Mouse (Mus musculus) MEL (cell line): ENCODE results near the gene Itpripl2. TPM values are rescaled to one million over a fixed set of nuclear protein-coding genes. Genes with fewer than 3 reads are reported as not detected.

ENCODE experiments used
- DNase-seq: peaks from one replicate; pipeline ENCODE4 v3.0.0; 2011; ENCODE audit warnings: low read depth, low spot score
- H3K27ac ChIP-seq: 2 replicates; pipeline ENCODE4 v1.5.1; 2012; ENCODE audit warnings: low read depth, mild to moderate bottlenecking, control low read depth, low read length, moderate library complexity; ENCODE audit not compliant: control insufficient read depth
- H3K27me3 ChIP-seq, 2 experiments: fragments of 150-350 bp in 1 of 2; sonication (generic) in 1 of 2; 2 replicates each; pipeline ENCODE4 v1.6.1; 2012; ENCODE audit warnings: low read length in 2 of 2, mild to moderate bottlenecking in 2 of 2, improper control_type of control experiment in 1 of 2, moderate library complexity in 1 of 2; ENCODE audit not compliant: insufficient read depth in 2 of 2, control insufficient read depth in 1 of 2
- H3K36me3 ChIP-seq, 2 experiments: 2 replicates each; pipeline ENCODE4 v1.6.1; 2012 to 2014; ENCODE audit warnings: low read length in 2 of 2, improper control_type of control experiment in 1 of 2, inconsistent platforms in 1 of 2, mild to moderate bottlenecking in 1 of 2; ENCODE audit not compliant: insufficient read depth in 2 of 2, control insufficient read depth in 1 of 2
- H3K4me1 ChIP-seq, 2 experiments: fragments of 150-350 bp in 1 of 2; sonication (generic) in 1 of 2; 2 replicates each; pipeline ENCODE4 v1.6.1; 2012; ENCODE audit warnings: low read length in 2 of 2, improper control_type of control experiment in 1 of 2, mild to moderate bottlenecking in 1 of 2; ENCODE audit not compliant: insufficient read depth in 2 of 2, control insufficient read depth in 1 of 2
- H3K4me3 ChIP-seq, 2 experiments: fragments of 150-350 bp in 1 of 2; sonication (generic) in 1 of 2; 2 replicates each; pipeline ENCODE4 v1.5.1; 2012; ENCODE audit warnings: low read depth in 2 of 2, low read length in 2 of 2, mild to moderate bottlenecking in 2 of 2, moderate library complexity in 2 of 2, control low read depth in 1 of 2, improper control_type of control experiment in 1 of 2; ENCODE audit not compliant: control insufficient read depth in 1 of 2, insufficient read depth in 1 of 2
- H3K79me2 ChIP-seq: 2 replicates; pipeline ENCODE4 v1.6.1; 2012; ENCODE audit warnings: mild to moderate bottlenecking, low read length, moderate library complexity; ENCODE audit not compliant: control insufficient read depth, poor library complexity, insufficient read depth
- H3K9ac ChIP-seq: 2 replicates; pipeline ENCODE4 v1.6.1; 2012; ENCODE audit warnings: low read depth, mild to moderate bottlenecking, control low read depth, low read length, moderate library complexity; ENCODE audit not compliant: control insufficient read depth, poor library complexity, severe bottlenecking
- H3K9me3 ChIP-seq: fragments of 150-350 bp; sonication (generic); replicated peaks from 2 replicates; pipeline ENCODE4 v1.6.1; 2012; ENCODE audit warnings: mild to moderate bottlenecking, low read length, improper control_type of control experiment, moderate library complexity; ENCODE audit not compliant: insufficient read depth
- BHLHE40 ChIP-seq: IDR thresholded peaks from 2 replicates; pipeline ENCODE4 v1.6.1; 2012; ENCODE audit warnings: low read depth, mild to moderate bottlenecking, inconsistent platforms, low read length, improper control_type of control experiment, borderline replicate concordance
- CHD2 ChIP-seq: IDR thresholded peaks from 2 replicates; pipeline ENCODE4 v1.6.1; 2011; ENCODE audit warnings: low read length, improper control_type of control experiment
- CTCF ChIP-seq, 3 experiments: IDR thresholded peaks in 2 of 3; conservative IDR thresholded peaks in 1 of 3; 2 replicates each; pipeline ENCODE4 v1.5.1; 2011 to 2012; ENCODE audit warnings: low read length in 3 of 3, low read depth in 2 of 3, mild to moderate bottlenecking in 2 of 3, improper control_type of control experiment in 1 of 3, inconsistent platforms in 1 of 3, mixed read lengths in 1 of 3, moderate library complexity in 1 of 3; ENCODE audit not compliant: control insufficient read depth in 1 of 3, insufficient read depth in 1 of 3, poor library complexity in 1 of 3, severe bottlenecking in 1 of 3
- E2F4 ChIP-seq: IDR thresholded peaks from 2 replicates; pipeline ENCODE4 v1.6.1; 2011; ENCODE audit warnings: low read depth, low read length, improper control_type of control experiment, borderline replicate concordance
- ELF1 ChIP-seq: IDR thresholded peaks from 2 replicates; pipeline ENCODE4 v1.6.1; 2014; ENCODE audit warnings: low read depth, mild to moderate bottlenecking, inconsistent platforms, low read length, improper control_type of control experiment, moderate library complexity
- EP300 ChIP-seq, 2 experiments: IDR thresholded peaks; 2 replicates each; pipeline ENCODE4 v1.6.1; 2011; ENCODE audit warnings: improper control_type of control experiment in 2 of 2, low read length in 2 of 2, low read depth in 1 of 2, mild to moderate bottlenecking in 1 of 2
- ETS1 ChIP-seq: IDR thresholded peaks from 2 replicates; pipeline ENCODE4 v1.6.1; 2012; ENCODE audit warnings: low read depth, mild to moderate bottlenecking, inconsistent platforms, low read length, improper control_type of control experiment, moderate library complexity
- GABPA ChIP-seq: IDR thresholded peaks from 2 replicates; pipeline ENCODE4 v1.6.1; 2012; ENCODE audit warnings: low read depth, mild to moderate bottlenecking, inconsistent platforms, low read length, improper control_type of control experiment, moderate library complexity
- GATA1 ChIP-seq: IDR thresholded peaks from 2 replicates; pipeline ENCODE4 v1.6.1; 2011; ENCODE audit warnings: low read depth, low read length, improper control_type of control experiment
- HCFC1 ChIP-seq: IDR thresholded peaks from 2 replicates; pipeline ENCODE4 v1.6.1; 2012; ENCODE audit warnings: low read depth, mild to moderate bottlenecking, inconsistent platforms, low read length, improper control_type of control experiment, moderate library complexity
- JUND ChIP-seq: IDR thresholded peaks from 2 replicates; pipeline ENCODE4 v1.6.1; 2011; ENCODE audit warnings: low read depth, mild to moderate bottlenecking, improper control_type of control experiment, low read length
- KAT2A ChIP-seq: conservative IDR thresholded peaks from 2 replicates; pipeline ENCODE4 v1.6.1; 2012; ENCODE audit warnings: low read depth, low read length, improper control_type of control experiment, inconsistent platforms
- MAFK ChIP-seq: IDR thresholded peaks from 2 replicates; pipeline ENCODE4 v1.6.1; 2011; ENCODE audit warnings: low read depth, mild to moderate bottlenecking, low read length, improper control_type of control experiment, borderline replicate concordance
- MAX ChIP-seq: IDR thresholded peaks from 2 replicates; pipeline ENCODE4 v1.6.1; 2011; ENCODE audit warnings: low read length, improper control_type of control experiment
- MAZ ChIP-seq: IDR thresholded peaks from 2 replicates; pipeline ENCODE4 v1.6.1; 2012; ENCODE audit warnings: low read depth, mild to moderate bottlenecking, inconsistent platforms, low read length, improper control_type of control experiment
- MEF2A ChIP-seq: IDR thresholded peaks from 2 replicates; pipeline ENCODE4 v1.6.1; 2014; ENCODE audit warnings: low read depth, mild to moderate bottlenecking, inconsistent platforms, low read length, improper control_type of control experiment; ENCODE audit not compliant: poor library complexity, insufficient replicate concordance, severe bottlenecking; ENCODE audit errors: extremely low read depth
- MXI1 ChIP-seq: IDR thresholded peaks from 2 replicates; pipeline ENCODE4 v1.6.1; 2011; ENCODE audit warnings: mild to moderate bottlenecking, low read depth, low read length, improper control_type of control experiment
- MYB ChIP-seq: IDR thresholded peaks from 2 replicates; pipeline ENCODE4 v1.6.1; 2011; ENCODE audit warnings: mild to moderate bottlenecking, low read depth, low read length, improper control_type of control experiment
- MYC ChIP-seq: IDR thresholded peaks from 2 replicates; pipeline ENCODE4 v1.6.1; 2011; ENCODE audit warnings: low read depth, mild to moderate bottlenecking, low read length, improper control_type of control experiment, moderate library complexity
- NELFE ChIP-seq: IDR thresholded peaks from 2 replicates; pipeline ENCODE4 v1.6.1; 2011; ENCODE audit warnings: low read depth, low read length, improper control_type of control experiment
- POLR2A ChIP-seq, 2 experiments: IDR thresholded peaks; 2 replicates each; pipeline ENCODE4 v1.6.1; 2011 to 2012; ENCODE audit warnings: low read length in 2 of 2, mild to moderate bottlenecking in 2 of 2, control low read depth in 1 of 2, improper control_type of control experiment in 1 of 2, low read depth in 1 of 2, moderate library complexity in 1 of 2; ENCODE audit not compliant: control insufficient read depth in 1 of 2, insufficient read depth in 1 of 2, poor library complexity in 1 of 2
- POLR2AphosphoS2 ChIP-seq: IDR thresholded peaks from 2 replicates; pipeline ENCODE4 v1.6.1; 2011; ENCODE audit warnings: low read length, improper control_type of control experiment
- RAD21 ChIP-seq: IDR thresholded peaks from 2 replicates; pipeline ENCODE4 v1.6.1; 2011; ENCODE audit warnings: mild to moderate bottlenecking, low read depth, low read length, improper control_type of control experiment
- RCOR1 ChIP-seq: IDR thresholded peaks from 2 replicates; pipeline ENCODE4 v1.6.1; 2012; ENCODE audit warnings: low read depth, mild to moderate bottlenecking, inconsistent platforms, low read length, improper control_type of control experiment
- SIN3A ChIP-seq: IDR thresholded peaks from 2 replicates; pipeline ENCODE4 v1.6.1; 2012; ENCODE audit warnings: low read length, improper control_type of control experiment, inconsistent platforms
- SMC3 ChIP-seq: IDR thresholded peaks from 2 replicates; pipeline ENCODE4 v1.6.1; 2011; ENCODE audit warnings: low read depth, low read length, improper control_type of control experiment
- TAL1 ChIP-seq: IDR thresholded peaks from 2 replicates; pipeline ENCODE4 v1.6.1; 2012; ENCODE audit warnings: mild to moderate bottlenecking, inconsistent platforms, low read length, moderate library complexity, mixed read lengths
- TBP ChIP-seq: IDR thresholded peaks from 2 replicates; pipeline ENCODE4 v1.8.0; 2011; ENCODE audit warnings: low read depth, low read length, improper control_type of control experiment
- TCF12 ChIP-seq: IDR thresholded peaks from 2 replicates; pipeline ENCODE4 v1.6.1; 2014; ENCODE audit warnings: low read depth, mild to moderate bottlenecking, inconsistent platforms, low read length, improper control_type of control experiment, moderate library complexity
- UBTF ChIP-seq: IDR thresholded peaks from 2 replicates; pipeline ENCODE4 v1.6.1; 2012; ENCODE audit warnings: low read depth, mild to moderate bottlenecking, inconsistent platforms, low read length, improper control_type of control experiment, moderate library complexity, borderline replicate concordance; ENCODE audit not compliant: insufficient read depth
- USF1 ChIP-seq: IDR thresholded peaks from 2 replicates; pipeline ENCODE4 v1.6.1; 2014; ENCODE audit warnings: low read depth, mild to moderate bottlenecking, inconsistent platforms, low read length, improper control_type of control experiment, moderate library complexity
- USF2 ChIP-seq, 2 experiments: IDR thresholded peaks; 2 replicates each; pipeline ENCODE4 v1.6.1; 2011 to 2012; ENCODE audit warnings: improper control_type of control experiment in 2 of 2, low read length in 2 of 2, borderline replicate concordance in 1 of 2, inconsistent platforms in 1 of 2, low read depth in 1 of 2, mild to moderate bottlenecking in 1 of 2; ENCODE audit not compliant: insufficient read depth in 1 of 2
- ZC3H11A ChIP-seq: IDR thresholded peaks from 2 replicates; pipeline ENCODE4 v1.6.1; 2012; ENCODE audit warnings: low read depth, mild to moderate bottlenecking, inconsistent platforms, low read length, improper control_type of control experiment
- ZKSCAN1 ChIP-seq: IDR thresholded peaks from 2 replicates; pipeline ENCODE4 v1.6.1; 2012; ENCODE audit warnings: low read depth, mild to moderate bottlenecking, inconsistent platforms, low read length, improper control_type of control experiment, moderate library complexity
- ZMIZ1 ChIP-seq: IDR thresholded peaks from 2 replicates; pipeline ENCODE4 v1.6.1; 2012; ENCODE audit warnings: low read depth, mild to moderate bottlenecking, inconsistent platforms, low read length, improper control_type of control experiment, moderate library complexity
- ZNF384 ChIP-seq: IDR thresholded peaks from 2 replicates; pipeline ENCODE4 v1.6.1; 2012; ENCODE audit warnings: low read depth, mild to moderate bottlenecking, inconsistent platforms, low read length, improper control_type of control experiment
- polyA plus RNA-seq, 2 experiments: library from polyadenylated mRNA; stranded (reverse) in 1 of 2; unstranded in 1 of 2; fragments of >175 nt in 1 of 2; fragments of >200 nt in 1 of 2; gene quantifications; 2 replicates each; pipeline versions ENCODE4 v1.2.1 to v1.2.4; 2012; ENCODE audit warnings: low replicate concordance in 2 of 2, low read depth in 1 of 2; ENCODE audit not compliant: insufficient read length in 2 of 2, insufficient read depth in 1 of 2, missing spikeins in 1 of 2
- total RNA-seq: library from RNA; depleted of rRNA; stranded (reverse); fragments of 300-350 nt; gene quantifications from 2 replicates; pipeline ENCODE4 v1.2.3, GENCODE M21; 2012

Itpripl2 gene
- total and polyA plus RNA-seq, 3 experiments: 4.3 to 4.8 TPM; not detected in 1

DNA sequence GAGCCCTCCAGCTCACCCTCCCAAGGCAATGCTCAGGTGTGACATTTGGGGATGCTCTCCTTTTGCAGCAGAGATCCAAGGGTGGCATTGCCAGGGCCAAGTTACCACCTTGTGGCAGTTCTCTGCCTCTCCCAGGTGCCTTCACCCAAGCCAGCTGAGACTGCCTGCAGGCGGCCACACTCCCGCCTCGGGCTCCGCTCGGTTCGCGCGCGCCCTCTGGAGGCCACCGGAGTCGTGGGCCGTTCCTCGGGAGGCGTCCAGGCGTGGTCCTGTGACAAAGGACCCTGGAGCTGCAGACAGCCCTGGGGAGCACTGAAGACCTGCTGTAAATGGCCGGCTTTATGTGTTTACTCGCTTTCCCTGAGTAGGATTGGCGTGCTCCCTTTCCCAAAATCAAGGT, 26.9 kb upstream of the Itpripl2 start:
- Histone ChIP-seq H3K4me3 (no peak overlapping the region), H3K36me3 (no peaks in the 10 kb centered on the region), H3K27ac (no peak overlapping the region), H3K4me1 (no peaks in the 10 kb centered on the region; a peak in 1 of 4 replicates), H3K9me3 (no peaks in the 10 kb centered on the region), H3K9ac (no peak overlapping the region), H3K27me3 (no peaks in the 10 kb centered on the region), H3K79me2 (no peaks in the 10 kb centered on the region)
- DNase-seq: peak; percentile 65
- TF ChIP-seq JUND: no peak
- TF ChIP-seq USF2 (IDR thresholded peaks at IDR 0.05; ENCODE audit: borderline replicate concordance in 1 of 2, insufficient read depth in 1 of 2, low read depth in 1 of 2, low read length in 2 of 2): no peak
- no peak for TF ChIP-seq MXI1
- no peak for TF ChIP-seq ZMIZ1
- TF ChIP-seq TAL1: no peak
- no peak for TF ChIP-seq ZNF384
- TF ChIP-seq ZKSCAN1: no peak
- TF ChIP-seq E2F4: no peak
- no peak for TF ChIP-seq MYC
- TF ChIP-seq MAZ: no peak
- TF ChIP-seq RCOR1: no peak
- no peak for TF ChIP-seq NELFE
- no peak for TF ChIP-seq TBP
- no peak for TF ChIP-seq ELF1
- TF ChIP-seq TCF12: no peak
- TF ChIP-seq MAFK: no peak
- TF ChIP-seq EP300 (IDR thresholded peaks at IDR 0.05; ENCODE audit: low read depth in 1 of 2, low read length in 2 of 2): no peak
- peak; percentile 72 for TF ChIP-seq SMC3
- peak; percentile 44 to 98 (median 74) for TF ChIP-seq CTCF (IDR thresholded peaks at IDR 0.05 in 2 of 3, conservative IDR thresholded peaks at IDR 0.05 in 1 of 3; ENCODE audit: control insufficient read depth in 1 of 3, insufficient read depth in 1 of 3, low read depth in 2 of 3, low read length in 3 of 3, poor library complexity in 1 of 3, severe bottlenecking in 1 of 3)
- TF ChIP-seq MYB: no peak
- no peak for TF ChIP-seq MEF2A
- TF ChIP-seq POLR2A (IDR thresholded peaks at IDR 0.05; ENCODE audit: control insufficient read depth in 1 of 2, insufficient read depth in 1 of 2, low read depth in 1 of 2, low read length in 2 of 2, poor library complexity in 1 of 2): no peak
- TF ChIP-seq SIN3A: no peak
- TF ChIP-seq BHLHE40: no peak
- TF ChIP-seq POLR2AphosphoS2: no peak
- no peak for TF ChIP-seq CHD2
- peak; percentile 53; the same call in 1 of the 2 replicates for TF ChIP-seq ZC3H11A
- TF ChIP-seq GATA1: no peak
- TF ChIP-seq USF1: no peak
- TF ChIP-seq ETS1: no peak
- TF ChIP-seq HCFC1: no peak
- no peak for TF ChIP-seq GABPA
- TF ChIP-seq MAX: no peak
- TF ChIP-seq UBTF: peak; percentile 85; the same call in 1 of the 2 replicates
- TF ChIP-seq KAT2A: no peak
- peak; percentile 60 for TF ChIP-seq RAD21
